Mouse (Mus musculus): ENCODE data around the gene Zg16. TPM values are rescaled to one million over a fixed set of nuclear protein-coding genes. Genes with fewer than 3 reads are reported as not detected.

Zg16 gene
- polyA plus RNA-seq, 1 experiment from 2014 or later, result not detected

Small RNA genes lying within 50 kb of the gene (microRNA-seq; reads per million reads assigned to microRNA genes)
- gene Gm44343, result not detected

Other genes with a start within 250 kb of the Zg16 start
- gene Doc2a, start 239.9 kb downstream of the Zg16 start, polyA plus RNA-seq (2014; fragmentation: Nextera tagmentation; extraction: Ambion mirVana), result 4.4 and 5.6 TPM in 2 replicates
- 21.0 and 23.4 TPM in 2 replicates for gene Hirip3, start 225.4 kb downstream of the Zg16 start, polyA plus RNA-seq (2014; fragmentation: Nextera tagmentation; extraction: Ambion mirVana)
- gene Ino80e, start 225.0 kb downstream of the Zg16 start, polyA plus RNA-seq (2014; fragmentation: Nextera tagmentation; extraction: Ambion mirVana), result 91.8 and 96.3 TPM in 2 replicates
- 33.2 and 34.0 TPM in 2 replicates for gene Taok2, start 202.6 kb downstream of the Zg16 start, polyA plus RNA-seq (2014; fragmentation: Nextera tagmentation; extraction: Ambion mirVana)
- gene Tmem219, start 164.4 kb downstream of the Zg16 start, polyA plus RNA-seq (2014; fragmentation: Nextera tagmentation; extraction: Ambion mirVana), result 19.7 and 20.0 TPM in 2 replicates
- gene Kctd13, start 158.4 kb downstream of the Zg16 start, polyA plus RNA-seq (2014; fragmentation: Nextera tagmentation; extraction: Ambion mirVana), result 33.4 and 35.6 TPM in 2 replicates
- gene Asphd1, start 137.7 kb downstream of the Zg16 start, polyA plus RNA-seq (2014; fragmentation: Nextera tagmentation; extraction: Ambion mirVana), result 0.82 and 0.87 TPM in 2 replicates
- gene Sez6l2, start 136.8 kb downstream of the Zg16 start, polyA plus RNA-seq (2014; fragmentation: Nextera tagmentation; extraction: Ambion mirVana), result 10.0 and 13.5 TPM in 2 replicates
- 79.1 and 80.3 TPM in 2 replicates for gene Cdipt, start 111.4 kb downstream of the Zg16 start, polyA plus RNA-seq (2014; fragmentation: Nextera tagmentation; extraction: Ambion mirVana)
- gene Cdiptos, start 111.2 kb downstream of the Zg16 start, polyA plus RNA-seq (2014; fragmentation: Nextera tagmentation; extraction: Ambion mirVana), result 0.47 and 1.1 TPM in 2 replicates
- 3.0 and 4.2 TPM in 2 replicates for gene Mvp, start 72.7 kb downstream of the Zg16 start, polyA plus RNA-seq (2014; fragmentation: Nextera tagmentation; extraction: Ambion mirVana)
- 1.1 TPM in 1 of 2 replicates, not detected in the other for gene Pagr1b, start 70.8 kb downstream of the Zg16 start, polyA plus RNA-seq (2014; fragmentation: Nextera tagmentation; extraction: Ambion mirVana)
- gene Pagr1a, start 70.0 kb downstream of the Zg16 start, polyA plus RNA-seq (2014; fragmentation: Nextera tagmentation; extraction: Ambion mirVana), result 99.6 and 105 TPM in 2 replicates
- 14.3 and 19.4 TPM in 2 replicates for gene Gm42742, start 66.2 kb downstream of the Zg16 start, polyA plus RNA-seq (2014; fragmentation: Nextera tagmentation; extraction: Ambion mirVana)
- gene Prrt2, start 66.1 kb downstream of the Zg16 start, polyA plus RNA-seq (2014; fragmentation: Nextera tagmentation; extraction: Ambion mirVana), result 6.2 and 6.9 TPM in 2 replicates
- gene Maz, start 60.3 kb downstream of the Zg16 start, polyA plus RNA-seq (2014; fragmentation: Nextera tagmentation; extraction: Ambion mirVana), result 90.8 and 94.5 TPM in 2 replicates
- 156 and 168 TPM in 2 replicates for gene Kif22, start 44.9 kb downstream of the Zg16 start, polyA plus RNA-seq (2014; fragmentation: Nextera tagmentation; extraction: Ambion mirVana)
- 1.0 and 1.1 TPM in 2 replicates for gene AI467606, start 4.0 kb upstream of the Zg16 start, polyA plus RNA-seq (2014; fragmentation: Nextera tagmentation; extraction: Ambion mirVana)
- gene Qprt, start 34.9 kb upstream of the Zg16 start, polyA plus RNA-seq (2014; fragmentation: Nextera tagmentation; extraction: Ambion mirVana), result 1.8 and 2.0 TPM in 2 replicates
- gene Spn, start 50.5 kb upstream of the Zg16 start, polyA plus RNA-seq (2014; fragmentation: Nextera tagmentation; extraction: Ambion mirVana), result 0.27 TPM in 1 of 2 replicates, not detected in the other
- 91.6 and 92.0 TPM in 2 replicates for gene Cd2bp2, start 108.7 kb upstream of the Zg16 start, polyA plus RNA-seq (2014; fragmentation: Nextera tagmentation; extraction: Ambion mirVana)
- 23.9 and 28.8 TPM in 2 replicates for gene Tbc1d10b, start 121.1 kb upstream of the Zg16 start, polyA plus RNA-seq (2014; fragmentation: Nextera tagmentation; extraction: Ambion mirVana)
- gene Mylpf, start 121.6 kb upstream of the Zg16 start, polyA plus RNA-seq (2014; fragmentation: Nextera tagmentation; extraction: Ambion mirVana), result 87.1 and 113 TPM in 2 replicates
- gene Zfp553, start 145.7 kb upstream of the Zg16 start, polyA plus RNA-seq (2014; fragmentation: Nextera tagmentation; extraction: Ambion mirVana), result 28.7 and 31.4 TPM in 2 replicates
- 19.6 and 22.0 TPM in 2 replicates for gene Sept1, start 145.8 kb upstream of the Zg16 start, polyA plus RNA-seq (2014; fragmentation: Nextera tagmentation; extraction: Ambion mirVana)
- gene Zfp771, start 156.9 kb upstream of the Zg16 start, polyA plus RNA-seq (2014; fragmentation: Nextera tagmentation; extraction: Ambion mirVana), result 53.2 and 54.5 TPM in 2 replicates
- 205 and 228 TPM in 2 replicates for gene Dctpp1, start 173.4 kb upstream of the Zg16 start, polyA plus RNA-seq (2014; fragmentation: Nextera tagmentation; extraction: Ambion mirVana)
- gene Sephs2, start 186.7 kb upstream of the Zg16 start, polyA plus RNA-seq (2014; fragmentation: Nextera tagmentation; extraction: Ambion mirVana), result 78.0 and 79.2 TPM in 2 replicates
- 1.2 and 1.4 TPM in 2 replicates for gene Itgal, start 208.9 kb upstream of the Zg16 start, polyA plus RNA-seq (2014; fragmentation: Nextera tagmentation; extraction: Ambion mirVana)

All from neural tube, embryonic 11.5 days (tissue).